Mouse (Mus musculus) adrenal gland, adult 8-10 months (tissue): Measurements from ENCODE around the gene Hat1. TPM values are rescaled to one million over a fixed set of nuclear protein-coding genes. Genes with fewer than 3 reads are reported as not detected.
A peak's percentile ranks its signal among the peaks of the same experiment; 100 is the strongest.

Experiments used
- DNase-seq: peaks from one replicate; pipeline ENCODE4 v3.0.0; 2022
- total RNA-seq, 4 experiments: library from RNA; stranded (reverse); gene quantifications; 2 replicates each; pipeline ENCODE4 v1.2.4; 2022

Hat1 gene
- total RNA-seq, 4 experiments from 2014 or later = 26.5 to 31.3 (median 28.3) TPM

- no peak for DNase-seq
Observed at GRCm38 (mm10) chr2:71376433-71376906, 12.3 kb upstream of the Hat1 start.

- no peak for DNase-seq
Observed at GRCm38 (mm10) chr2:71377426-71377825, 11.3 kb upstream of the Hat1 start.

GRCm38 (mm10) chr2:71381962-71382361 is 6.8 kb upstream of the Hat1 start:
- DNase-seq = no peak

- DNase-seq = no peak
Observed at GRCm38 (mm10) chr2:71383890-71384289, 4.9 kb upstream of the Hat1 start.

GRCm38 (mm10) chr2:71387766-71388165 is 992 bp upstream of the Hat1 start:
- DNase-seq = no peak

GRCm38 (mm10) chr2:71389864-71390263 is 1.1 kb downstream of the Hat1 start:
- DNase-seq = no peak

GRCm38 (mm10) chr2:71405613-71406012 is 16.9 kb downstream of the Hat1 start:
- DNase-seq = no peak

GRCm38 (mm10) chr2:71418760-71419280 is 30.1 kb downstream of the Hat1 start:
- DNase-seq = no peak

- no peak for DNase-seq
Observed at GRCm38 (mm10) chr2:71419408-71419807, 30.6 kb downstream of the Hat1 start.

GRCm38 (mm10) chr2:71420895-71421425 is 32.2 kb downstream of the Hat1 start:
- no peak for DNase-seq

- no peak for DNase-seq
Observed at GRCm38 (mm10) chr2:71424545-71424944, 35.8 kb downstream of the Hat1 start.

GRCm38 (mm10) chr2:71435440-71435839 is 46.7 kb downstream of the Hat1 start:
- no peak for DNase-seq

GRCm38 (mm10) chr2:71443376-71443775 is 54.6 kb downstream of the Hat1 start:
- DNase-seq = no peak

- no peak for DNase-seq
Observed at GRCm38 (mm10) chr2:71445536-71446196, 56.9 kb downstream of the Hat1 start.

- no peak for DNase-seq
Observed at GRCm38 (mm10) chr2:71449604-71450003, 60.8 kb downstream of the Hat1 start.

GRCm38 (mm10) chr2:71451761-71452160 is 63.0 kb downstream of the Hat1 start:
- no peak for DNase-seq

- DNase-seq = peak; percentile 91
Observed at GRCm38 (mm10) chr2:71453161-71453916, 64.6 kb downstream of the Hat1 start, which contains the start of gene Metap1d. Gene Metap1d, plus strand, starts transcription at chr2:71453276.

- no peak for DNase-seq
Observed at GRCm38 (mm10) chr2:71453917-71454260, 65.1 kb downstream of the Hat1 start.

- no peak for DNase-seq
Observed at GRCm38 (mm10) chr2:71458624-71459023, 69.9 kb downstream of the Hat1 start.

GRCm38 (mm10) chr2:71459659-71460058 is 70.9 kb downstream of the Hat1 start:
- no peak for DNase-seq

GRCm38 (mm10) chr2:71461139-71461538 is 72.4 kb downstream of the Hat1 start:
- DNase-seq = no peak

GRCm38 (mm10) chr2:71461589-71461988 is 72.8 kb downstream of the Hat1 start:
- no peak for DNase-seq

GRCm38 (mm10) chr2:71462066-71462465 is 73.3 kb downstream of the Hat1 start:
- no peak for DNase-seq
